Mouse (Mus musculus): Measurements from ENCODE around the gene Csad.

- no peak for TF ChIP-seq POLR2A (IDR thresholded peaks at IDR 0.05; ENCODE audit: low read depth, low read length)
- TF ChIP-seq CTCF (IDR thresholded peaks at IDR 0.05; ENCODE audit: extremely low read depth, insufficient read length, insufficient replicate concordance, low read depth, low read length) = no peak
These were observed 41.6 kb upstream of the Csad start for GRCm38 (mm10) chr15:102245891-102246741.

Measured in small intestine, adult 2 months (tissue).